Mouse (Mus musculus) MEL (cell line): ENCODE measurements around the gene Sox5. TPM values are rescaled to one million over a fixed set of nuclear protein-coding genes. Genes with fewer than 3 reads are reported as not detected.

Experiments used
- DNase-seq: peaks from one replicate; pipeline ENCODE4 v3.0.0; 2011; ENCODE audit warnings: low read depth, low spot score
- H3K27ac ChIP-seq: 2 replicates; pipeline ENCODE4 v1.5.1; 2012; ENCODE audit warnings: low read depth, mild to moderate bottlenecking, control low read depth, low read length, moderate library complexity; ENCODE audit not compliant: control insufficient read depth
- H3K27me3 ChIP-seq, 2 experiments: fragments of 150-350 bp in 1 of 2; sonication (generic) in 1 of 2; 2 replicates each; pipeline ENCODE4 v1.6.1; 2012; ENCODE audit warnings: low read length in 2 of 2, mild to moderate bottlenecking in 2 of 2, improper control_type of control experiment in 1 of 2, moderate library complexity in 1 of 2; ENCODE audit not compliant: insufficient read depth in 2 of 2, control insufficient read depth in 1 of 2
- H3K36me3 ChIP-seq, 2 experiments: 2 replicates each; pipeline ENCODE4 v1.6.1; 2012 to 2014; ENCODE audit warnings: low read length in 2 of 2, improper control_type of control experiment in 1 of 2, inconsistent platforms in 1 of 2, mild to moderate bottlenecking in 1 of 2; ENCODE audit not compliant: insufficient read depth in 2 of 2, control insufficient read depth in 1 of 2
- H3K4me1 ChIP-seq, 2 experiments: fragments of 150-350 bp in 1 of 2; sonication (generic) in 1 of 2; 2 replicates each; pipeline ENCODE4 v1.6.1; 2012; ENCODE audit warnings: low read length in 2 of 2, improper control_type of control experiment in 1 of 2, mild to moderate bottlenecking in 1 of 2; ENCODE audit not compliant: insufficient read depth in 2 of 2, control insufficient read depth in 1 of 2
- H3K4me3 ChIP-seq, 2 experiments: fragments of 150-350 bp in 1 of 2; sonication (generic) in 1 of 2; 2 replicates each; pipeline ENCODE4 v1.5.1; 2012; ENCODE audit warnings: low read depth in 2 of 2, low read length in 2 of 2, mild to moderate bottlenecking in 2 of 2, moderate library complexity in 2 of 2, control low read depth in 1 of 2, improper control_type of control experiment in 1 of 2; ENCODE audit not compliant: control insufficient read depth in 1 of 2, insufficient read depth in 1 of 2
- H3K79me2 ChIP-seq: 2 replicates; pipeline ENCODE4 v1.6.1; 2012; ENCODE audit warnings: mild to moderate bottlenecking, low read length, moderate library complexity; ENCODE audit not compliant: control insufficient read depth, poor library complexity, insufficient read depth
- H3K9ac ChIP-seq: 2 replicates; pipeline ENCODE4 v1.6.1; 2012; ENCODE audit warnings: low read depth, mild to moderate bottlenecking, control low read depth, low read length, moderate library complexity; ENCODE audit not compliant: control insufficient read depth, poor library complexity, severe bottlenecking
- H3K9me3 ChIP-seq: fragments of 150-350 bp; sonication (generic); replicated peaks from 2 replicates; pipeline ENCODE4 v1.6.1; 2012; ENCODE audit warnings: mild to moderate bottlenecking, low read length, improper control_type of control experiment, moderate library complexity; ENCODE audit not compliant: insufficient read depth
- ELF1 ChIP-seq: IDR thresholded peaks from 2 replicates; pipeline ENCODE4 v1.6.1; 2014; ENCODE audit warnings: low read depth, mild to moderate bottlenecking, inconsistent platforms, low read length, improper control_type of control experiment, moderate library complexity
- JUND ChIP-seq: IDR thresholded peaks from 2 replicates; pipeline ENCODE4 v1.6.1; 2011; ENCODE audit warnings: low read depth, mild to moderate bottlenecking, improper control_type of control experiment, low read length
- MAX ChIP-seq: IDR thresholded peaks from 2 replicates; pipeline ENCODE4 v1.6.1; 2011; ENCODE audit warnings: low read length, improper control_type of control experiment
- MAZ ChIP-seq: IDR thresholded peaks from 2 replicates; pipeline ENCODE4 v1.6.1; 2012; ENCODE audit warnings: low read depth, mild to moderate bottlenecking, inconsistent platforms, low read length, improper control_type of control experiment
- MXI1 ChIP-seq: IDR thresholded peaks from 2 replicates; pipeline ENCODE4 v1.6.1; 2011; ENCODE audit warnings: mild to moderate bottlenecking, low read depth, low read length, improper control_type of control experiment
- MYB ChIP-seq: IDR thresholded peaks from 2 replicates; pipeline ENCODE4 v1.6.1; 2011; ENCODE audit warnings: mild to moderate bottlenecking, low read depth, low read length, improper control_type of control experiment
- MYC ChIP-seq: IDR thresholded peaks from 2 replicates; pipeline ENCODE4 v1.6.1; 2011; ENCODE audit warnings: low read depth, mild to moderate bottlenecking, low read length, improper control_type of control experiment, moderate library complexity
- NRF1 ChIP-seq: IDR thresholded peaks from 2 replicates; pipeline ENCODE4 v1.6.1; 2014; ENCODE audit warnings: low read depth, mild to moderate bottlenecking, inconsistent platforms, low read length, improper control_type of control experiment, moderate library complexity; ENCODE audit not compliant: poor library complexity, insufficient read depth, severe bottlenecking
- POLR2A ChIP-seq, 2 experiments: IDR thresholded peaks; 2 replicates each; pipeline ENCODE4 v1.6.1; 2011 to 2012; ENCODE audit warnings: low read length in 2 of 2, mild to moderate bottlenecking in 2 of 2, control low read depth in 1 of 2, improper control_type of control experiment in 1 of 2, low read depth in 1 of 2, moderate library complexity in 1 of 2; ENCODE audit not compliant: control insufficient read depth in 1 of 2, insufficient read depth in 1 of 2, poor library complexity in 1 of 2
- POLR2AphosphoS5 ChIP-seq: IDR thresholded peaks from 2 replicates; pipeline ENCODE4 v1.6.1; 2012; ENCODE audit warnings: low read depth, borderline replicate concordance, mild to moderate bottlenecking, inconsistent platforms, low read length, moderate library complexity, mixed read lengths
- SMC3 ChIP-seq: IDR thresholded peaks from 2 replicates; pipeline ENCODE4 v1.6.1; 2011; ENCODE audit warnings: low read depth, low read length, improper control_type of control experiment
- TBP ChIP-seq: IDR thresholded peaks from 2 replicates; pipeline ENCODE4 v1.8.0; 2011; ENCODE audit warnings: low read depth, low read length, improper control_type of control experiment
- USF1 ChIP-seq: IDR thresholded peaks from 2 replicates; pipeline ENCODE4 v1.6.1; 2014; ENCODE audit warnings: low read depth, mild to moderate bottlenecking, inconsistent platforms, low read length, improper control_type of control experiment, moderate library complexity
- USF2 ChIP-seq, 2 experiments: IDR thresholded peaks; 2 replicates each; pipeline ENCODE4 v1.6.1; 2011 to 2012; ENCODE audit warnings: improper control_type of control experiment in 2 of 2, low read length in 2 of 2, borderline replicate concordance in 1 of 2, inconsistent platforms in 1 of 2, low read depth in 1 of 2, mild to moderate bottlenecking in 1 of 2; ENCODE audit not compliant: insufficient read depth in 1 of 2
- ZC3H11A ChIP-seq: IDR thresholded peaks from 2 replicates; pipeline ENCODE4 v1.6.1; 2012; ENCODE audit warnings: low read depth, mild to moderate bottlenecking, inconsistent platforms, low read length, improper control_type of control experiment
- polyA plus RNA-seq, 2 experiments: library from polyadenylated mRNA; stranded (reverse) in 1 of 2; unstranded in 1 of 2; fragments of >175 nt in 1 of 2; fragments of >200 nt in 1 of 2; gene quantifications; 2 replicates each; pipeline versions ENCODE4 v1.2.1 to v1.2.4; 2012; ENCODE audit warnings: low replicate concordance in 2 of 2, low read depth in 1 of 2; ENCODE audit not compliant: insufficient read length in 2 of 2, insufficient read depth in 1 of 2, missing spikeins in 1 of 2
- total RNA-seq: library from RNA; depleted of rRNA; stranded (reverse); fragments of 300-350 nt; gene quantifications from 2 replicates; pipeline ENCODE4 v1.2.3, GENCODE M21; 2012

Sox5 gene
- total and polyA plus RNA-seq, 3 experiments: 0.19 to 3.0 TPM; not detected in 1

DNA sequence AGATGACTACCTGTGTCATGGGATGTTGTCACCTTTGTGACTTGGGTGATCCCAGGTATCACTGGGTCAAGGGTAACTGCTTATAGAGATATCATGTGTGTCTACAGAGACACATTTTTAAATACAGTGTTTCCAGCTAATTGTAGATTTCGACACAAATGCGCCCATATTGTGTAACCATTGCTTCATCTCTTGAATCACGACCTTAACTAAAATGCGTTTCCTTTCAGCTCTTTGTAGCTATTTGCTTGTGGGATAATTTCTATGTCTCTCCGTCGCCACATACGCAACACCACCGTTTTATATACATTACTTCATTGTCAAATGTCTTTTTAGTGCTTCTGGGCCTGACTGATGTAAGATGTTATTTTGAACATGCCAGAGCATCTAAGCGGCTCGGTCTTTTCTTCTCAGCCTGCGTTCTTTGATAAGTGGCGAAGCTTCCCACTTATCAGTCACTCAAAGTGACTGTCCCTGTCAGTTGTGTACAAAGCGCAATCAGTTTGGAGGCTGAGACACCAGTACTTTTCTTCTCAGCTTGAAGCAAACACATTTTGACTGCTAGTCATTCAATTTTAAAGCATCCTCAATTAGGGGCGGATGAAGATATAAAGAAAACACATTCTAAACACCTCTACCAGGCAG lies 769.8 kb downstream of the Sox5 start:
- TF ChIP-seq USF1 (no peak), POLR2A (IDR thresholded peaks at IDR 0.05; ENCODE audit: control insufficient read depth in 1 of 2, insufficient read depth in 1 of 2, low read depth in 1 of 2, low read length in 2 of 2, poor library complexity in 1 of 2) (no peak), TBP (no peak), SMC3 (no peak), USF2 (IDR thresholded peaks at IDR 0.05; ENCODE audit: borderline replicate concordance in 1 of 2, insufficient read depth in 1 of 2, low read depth in 1 of 2, low read length in 2 of 2) (no peak), MAX (no peak), POLR2AphosphoS5 (no peak), MAZ (no peak), MYC (no peak), NRF1 (no peak), JUND (no peak), ELF1 (no peak), MYB (no peak), MXI1 (no peak)
- Histone ChIP-seq H3K4me3 (no peak overlapping the region), H3K4me1 (no peaks in the 10 kb centered on the region), H3K9ac (no peak overlapping the region), H3K79me2 (no peaks in the 10 kb centered on the region), H3K27ac (no peak overlapping the region), H3K9me3 (no peaks in the 10 kb centered on the region), H3K36me3 (no peaks in the 10 kb centered on the region), H3K27me3 (no peaks in the 10 kb centered on the region)
- no peak for DNase-seq

DNA sequence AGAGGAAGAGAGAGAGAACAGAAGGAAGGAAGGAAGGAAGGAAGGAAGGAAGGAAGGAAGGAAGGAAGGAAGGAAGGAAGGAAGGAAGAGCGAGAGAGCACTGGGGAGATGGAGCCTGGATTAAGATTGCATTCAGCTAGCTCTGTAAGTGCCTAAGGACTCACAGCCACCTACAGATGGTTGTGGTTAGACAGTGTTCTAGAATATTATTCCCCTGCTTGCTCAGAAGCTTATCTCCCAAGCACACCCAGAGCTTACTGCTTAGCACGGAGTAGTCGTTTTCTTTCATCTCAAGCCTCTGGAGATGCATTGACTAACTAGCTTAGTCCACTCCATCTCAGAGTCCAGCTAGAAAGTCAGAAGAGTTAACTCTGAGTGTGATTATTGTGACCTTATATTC lies 770.8 kb downstream of the Sox5 start:
- Histone ChIP-seq H3K4me1 (no peaks in the 10 kb centered on the region), H3K27me3 (no peaks in the 10 kb centered on the region), H3K9ac (no peak overlapping the region), H3K36me3 (no peaks in the 10 kb centered on the region), H3K27ac (no peak overlapping the region), H3K79me2 (no peaks in the 10 kb centered on the region), H3K4me3 (no peak overlapping the region), H3K9me3 (no peaks in the 10 kb centered on the region)
- DNase-seq: no peak
- TF ChIP-seq ZC3H11A: no peak
- TF ChIP-seq TBP: no peak
- no peak for TF ChIP-seq MYB
- no peak for TF ChIP-seq POLR2A (IDR thresholded peaks at IDR 0.05; ENCODE audit: control insufficient read depth in 1 of 2, insufficient read depth in 1 of 2, low read depth in 1 of 2, low read length in 2 of 2, poor library complexity in 1 of 2)
- no peak for TF ChIP-seq MXI1
- TF ChIP-seq MAZ: no peak
